Mouse (Mus musculus): ENCODE measurements around the gene Zfp687. TPM values are rescaled to one million over a fixed set of nuclear protein-coding genes. Genes with fewer than 3 reads are reported as not detected.
A peak's percentile ranks its signal among the peaks of the same experiment; 100 is the strongest.
"Not testable (repeated sequence)": the region's sequence is repeated elsewhere in the genome, so short reads cannot be mapped to it uniquely, and the experiment has no call there.

Zfp687 gene
- polyA plus RNA-seq, 1 experiment from 2014 or later: 9.9 TPM

- TF ChIP-seq EP300 (IDR thresholded peaks at IDR 0.05) (no peak), CTCF (IDR thresholded peaks at IDR 0.05) (no peak)
- no peak for DNase-seq (ENCODE audit: low spot score)
- no peak overlapping the region for H3K27ac ChIP-seq (ENCODE audit: low read length)
These were observed 10.0 kb upstream of the Zfp687 start for GRCm38 (mm10) chr3:95025202-95025601.

GRCm38 (mm10) chr3:95024551-95024950 lies 9.3 kb upstream of the Zfp687 start:
- peak overlapping the region; percentile 48 for H3K4me2 ChIP-seq (replicated peaks; ENCODE audit: low read depth, low read length)
- peaks cover 22% of the 10 kb centered on the region; the same call in 1 of the 2 replicates for H3K4me1 ChIP-seq (ENCODE audit: insufficient read depth, low read depth, low read length)
- no peaks in the 10 kb centered on the region for H3K36me3 ChIP-seq (ENCODE audit: insufficient read depth, low read length)
- DNase-seq (ENCODE audit: low spot score) (peak; percentile 92), ATAC-seq (peak; percentile 89)
- H3K27ac ChIP-seq (ENCODE audit: low read length): peak overlapping the region; percentile 33; the same call in 1 of the 2 replicates
- H3K9ac ChIP-seq (replicated peaks; ENCODE audit: low read depth): peak overlapping the region; percentile 23; the same call in 1 of the 2 replicates
- H3K4me3 ChIP-seq (ENCODE audit: low read depth, low read length): peak overlapping the region; percentile 10; the same call in 1 of the 2 replicates
- 8% methylated on average over 11 of the region's 11 CpGs for WGBS
- H3K27me3 ChIP-seq (replicated peaks; ENCODE audit: insufficient read depth, low read length): no peaks in the 10 kb centered on the region
- H3K9me3 ChIP-seq (ENCODE audit: low read length): no peaks in the 10 kb centered on the region
- TF ChIP-seq EP300 (IDR thresholded peaks at IDR 0.05) (peak; percentile 36; the same call in 1 of the 2 replicates), CTCF (IDR thresholded peaks at IDR 0.05) (no peak)

More at GRCm38 (mm10) chr3:95025202-95025601, 10.0 kb upstream of the Zfp687 start:
- Histone ChIP-seq H3K9ac (replicated peaks; ENCODE audit: low read depth) (no peak overlapping the region; the same call in 1 of the 2 replicates), H3K27me3 (replicated peaks; ENCODE audit: insufficient read depth, low read length) (no peaks in the 10 kb centered on the region), H3K4me2 (replicated peaks; ENCODE audit: low read depth, low read length) (peak overlapping the region; percentile 48), H3K9me3 (ENCODE audit: low read length) (no peaks in the 10 kb centered on the region), H3K4me1 (ENCODE audit: insufficient read depth, low read depth, low read length) (peaks cover 22% of the 10 kb centered on the region; the same call in 1 of the 2 replicates), H3K4me3 (ENCODE audit: low read depth, low read length) (no peak overlapping the region), H3K36me3 (ENCODE audit: insufficient read depth, low read length) (no peaks in the 10 kb centered on the region)
- no peak for ATAC-seq
- 44% methylated on average over 5 of the region's 5 CpGs for WGBS

GRCm38 (mm10) chr3:95020956-95021355 lies 5.7 kb upstream of the Zfp687 start:
- not testable (repeated sequence) for H3K36me3 ChIP-seq (ENCODE audit: insufficient read depth, low read length); H3K4me2 ChIP-seq (replicated peaks; ENCODE audit: low read depth, low read length); DNase-seq (ENCODE audit: low spot score); H3K9me3 ChIP-seq (ENCODE audit: low read length); ATAC-seq; H3K27ac ChIP-seq (ENCODE audit: low read length); H3K4me1 ChIP-seq (ENCODE audit: insufficient read depth, low read depth, low read length); H3K27me3 ChIP-seq (replicated peaks; ENCODE audit: insufficient read depth, low read length); H3K4me3 ChIP-seq (ENCODE audit: low read depth, low read length); H3K9ac ChIP-seq (replicated peaks; ENCODE audit: low read depth)
- 85% methylated on average over 5 of the region's 5 CpGs for WGBS

GRCm38 (mm10) chr3:95018741-95019140 lies 3.5 kb upstream of the Zfp687 start:
- DNase-seq (ENCODE audit: low spot score) (peak; percentile 27), ATAC-seq (no peak)
- H3K27ac ChIP-seq (ENCODE audit: low read length): 0 out of 2 replicates have a peak overlapping the region, but pooled peaks have one; percentile 12
- H3K36me3 ChIP-seq (ENCODE audit: insufficient read depth, low read length): no peaks in the 10 kb centered on the region
- H3K4me2 ChIP-seq (replicated peaks; ENCODE audit: low read depth, low read length): no peak overlapping the region
- H3K9ac ChIP-seq (replicated peaks; ENCODE audit: low read depth): no peak overlapping the region
- H3K4me1 ChIP-seq (ENCODE audit: insufficient read depth, low read depth, low read length): peaks cover 5% of the 10 kb centered on the region; the same call in 1 of the 2 replicates
- no peaks in the 10 kb centered on the region for H3K27me3 ChIP-seq (replicated peaks; ENCODE audit: insufficient read depth, low read length)
- no peak for TF ChIP-seq EP300 (IDR thresholded peaks at IDR 0.05)
- TF ChIP-seq CTCF (IDR thresholded peaks at IDR 0.05): no peak
- 58% methylated on average over 2 of the region's 2 CpGs for WGBS
- no peaks in the 10 kb centered on the region for H3K9me3 ChIP-seq (ENCODE audit: low read length)
- H3K4me3 ChIP-seq (ENCODE audit: low read depth, low read length): no peak overlapping the region

GRCm38 (mm10) chr3:95016532-95017056 lies 1.3 kb upstream of the Zfp687 start:
- peak; percentile 26 for DNase-seq (ENCODE audit: low spot score)
- no peak for ATAC-seq
- H3K4me3 ChIP-seq (ENCODE audit: low read depth, low read length): peak overlapping the region; percentile 85
- 3% methylated on average over 21 of the region's 21 CpGs for WGBS
- H3K9ac ChIP-seq (replicated peaks; ENCODE audit: low read depth): peak overlapping the region; percentile 33; the same call in 1 of the 2 replicates
- peaks cover 4% of the 10 kb centered on the region; the same call in 1 of the 2 replicates for H3K36me3 ChIP-seq (ENCODE audit: insufficient read depth, low read length)
- peak overlapping the region; percentile 90 for H3K27ac ChIP-seq (ENCODE audit: low read length)
- peaks cover 5% of the 10 kb centered on the region; the same call in 1 of the 2 replicates for H3K4me1 ChIP-seq (ENCODE audit: insufficient read depth, low read depth, low read length)
- no peak for TF ChIP-seq CTCF (IDR thresholded peaks at IDR 0.05)
- TF ChIP-seq EP300 (IDR thresholded peaks at IDR 0.05): no peak
- no peaks in the 10 kb centered on the region for H3K9me3 ChIP-seq (ENCODE audit: low read length)
- H3K27me3 ChIP-seq (replicated peaks; ENCODE audit: insufficient read depth, low read length): no peaks in the 10 kb centered on the region
- peak overlapping the region; percentile 75 for H3K4me2 ChIP-seq (replicated peaks; ENCODE audit: low read depth, low read length)

GRCm38 (mm10) chr3:95015891-95016531 lies 763 bp upstream of the Zfp687 start:
- no peak for TF ChIP-seq CTCF (IDR thresholded peaks at IDR 0.05)
- TF ChIP-seq EP300 (IDR thresholded peaks at IDR 0.05): 0 out of 2 replicates have a peak, but pooled peaks have one; percentile 11
- ATAC-seq: peak; percentile 74
- H3K4me2 ChIP-seq (replicated peaks; ENCODE audit: low read depth, low read length): peak overlapping the region; percentile 75
- WGBS: under 1% methylated on average over 38 of the region's 40 CpGs
- H3K27ac ChIP-seq (ENCODE audit: low read length): peak overlapping the region; percentile 90
- peaks cover 6% of the 10 kb centered on the region; the same call in 1 of the 2 replicates for H3K36me3 ChIP-seq (ENCODE audit: insufficient read depth, low read length)
- peak overlapping the region; percentile 85 for H3K4me3 ChIP-seq (ENCODE audit: low read depth, low read length)
- peak; percentile 98 for DNase-seq (ENCODE audit: low spot score)
- no peaks in the 10 kb centered on the region for H3K9me3 ChIP-seq (ENCODE audit: low read length)
- H3K4me1 ChIP-seq (ENCODE audit: insufficient read depth, low read depth, low read length): peaks cover 5% of the 10 kb centered on the region; the same call in 1 of the 2 replicates
- H3K27me3 ChIP-seq (replicated peaks; ENCODE audit: insufficient read depth, low read length): no peaks in the 10 kb centered on the region
- peak overlapping the region; percentile 33 for H3K9ac ChIP-seq (replicated peaks; ENCODE audit: low read depth)
